Mouse (Mus musculus): Measurements from ENCODE around the gene Pde10a.

- TF ChIP-seq CTCF (IDR thresholded peaks at IDR 0.05; ENCODE audit: low read depth, low read length) (no peak), POLR2A (IDR thresholded peaks at IDR 0.05; ENCODE audit: extremely low read depth, insufficient read depth, low read length) (no peak)
Observed at GRCm38 (mm10) chr17:8666912-8667311, 141.7 kb downstream of the Pde10a start.
